Mouse (Mus musculus) forebrain, embryonic 13.5 days (tissue): ENCODE measurements at regions not wholly inside any gene's neighbourhood (a gene's known extent, or its start where the extent isn't known, plus 50 kb on each side); places are given as distances from the start of the nearest gene placed in this dataset.
A peak's percentile ranks its signal among the peaks of the same experiment; 100 is the strongest.

ENCODE experiments used
- ATAC-seq: fragments of 200-750 bp; cut with Nextera tagmentation; 2 replicates; pipeline ENCODE4 v1.8.0; 2017
- H3K27ac ChIP-seq: fragments of 300-500 bp; sonication (generic); 2 replicates; pipeline ENCODE4 v1.5.1; 2015; ENCODE audit warnings: inconsistent platforms, mild to moderate bottlenecking, moderate library complexity
- H3K27me3 ChIP-seq: fragments of 300-500 bp; sonication (generic); 2 replicates; pipeline ENCODE4 v1.6.1; 2015; ENCODE audit warnings: mild to moderate bottlenecking, inconsistent platforms
- H3K36me3 ChIP-seq: fragments of 300-500 bp; sonication (generic); 2 replicates; pipeline ENCODE4 v1.6.1; 2015; ENCODE audit warnings: mild to moderate bottlenecking, inconsistent platforms; ENCODE audit not compliant: poor library complexity, severe bottlenecking
- H3K4me1 ChIP-seq: fragments of 300-500 bp; sonication (generic); 2 replicates; pipeline ENCODE4 v1.6.1; 2015; ENCODE audit warnings: inconsistent platforms
- H3K4me2 ChIP-seq: fragments of 300-500 bp; sonication (generic); 2 replicates; pipeline ENCODE4 v1.6.1; 2015; ENCODE audit warnings: inconsistent platforms, mild to moderate bottlenecking, moderate library complexity
- H3K4me3 ChIP-seq: fragments of 300-500 bp; sonication (generic); 2 replicates; pipeline ENCODE4 v1.5.1; 2015; ENCODE audit warnings: mild to moderate bottlenecking, inconsistent platforms
- H3K9ac ChIP-seq: fragments of 300-500 bp; sonication (generic); 2 replicates; pipeline ENCODE4 v1.6.1; 2015; ENCODE audit warnings: mild to moderate bottlenecking, inconsistent platforms
- H3K9me3 ChIP-seq: fragments of 300-500 bp; sonication (generic); replicated peaks from 2 replicates; pipeline ENCODE4 v1.6.1; 2016; ENCODE audit warnings: inconsistent platforms
- WGBS: fragments of 180-500 bp; shearing (Covaris S2); methylation state at CpG from one replicate; pipeline ENCODE4 v1.1.7; 2015; 5-methylcytosine and 5-hydroxymethylcytosine counted together

GRCm38 (mm10) chr2:40258207-40258606, 1032.0 kb upstream of the Ppp6c start:
- Histone ChIP-seq H3K36me3 (no peaks in the 10 kb centered on the region), H3K4me1 (no peaks in the 10 kb centered on the region), H3K9ac (no peak overlapping the region), H3K4me2 (no peak overlapping the region), H3K27me3 (no peaks in the 10 kb centered on the region), H3K9me3 (no peaks in the 10 kb centered on the region), H3K27ac (no peak overlapping the region), H3K4me3 (no peak overlapping the region)
- no peak for ATAC-seq

GRCm38 (mm10) chr2:40249639-40250332, 1023.5 kb upstream of the Ppp6c start:
- Histone ChIP-seq H3K36me3 (no peaks in the 10 kb centered on the region), H3K27ac (no peak overlapping the region), H3K4me2 (no peak overlapping the region), H3K4me1 (no peaks in the 10 kb centered on the region), H3K27me3 (no peaks in the 10 kb centered on the region), H3K9ac (no peak overlapping the region), H3K4me3 (no peak overlapping the region), H3K9me3 (no peaks in the 10 kb centered on the region)
- no peak for ATAC-seq
- WGBS, result 50% methylated on average over 1 of the region's 1 CpGs

DNA sequence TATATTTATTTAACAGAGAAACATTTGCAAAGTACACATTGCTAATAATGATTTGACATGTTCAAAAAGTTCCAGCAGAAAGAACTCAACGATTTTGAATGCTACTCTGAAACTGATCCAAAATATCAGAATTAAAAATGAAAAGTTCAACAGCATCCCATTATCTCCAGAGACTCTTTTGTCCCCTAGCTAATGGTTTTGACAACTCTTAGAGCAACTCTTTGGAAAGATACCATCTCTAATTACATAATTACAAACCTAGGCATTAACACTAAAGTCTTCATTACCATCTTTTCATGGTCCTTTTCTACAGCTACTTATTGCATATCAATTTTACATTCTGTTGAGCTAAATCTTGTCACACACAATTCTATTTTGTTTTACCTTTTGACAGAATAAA, 997.5 kb upstream of the Ppp6c start:
- Histone ChIP-seq H3K9ac (no peak overlapping the region), H3K36me3 (no peaks in the 10 kb centered on the region), H3K9me3 (no peaks in the 10 kb centered on the region), H3K27me3 (no peaks in the 10 kb centered on the region), H3K4me1 (no peaks in the 10 kb centered on the region), H3K4me2 (no peak overlapping the region), H3K4me3 (no peak overlapping the region), H3K27ac (no peak overlapping the region)
- ATAC-seq, result peak; percentile 67; the same call in 1 of the 2 replicates
- 47% methylated on average over 1 of the region's 1 CpGs for WGBS

DNA sequence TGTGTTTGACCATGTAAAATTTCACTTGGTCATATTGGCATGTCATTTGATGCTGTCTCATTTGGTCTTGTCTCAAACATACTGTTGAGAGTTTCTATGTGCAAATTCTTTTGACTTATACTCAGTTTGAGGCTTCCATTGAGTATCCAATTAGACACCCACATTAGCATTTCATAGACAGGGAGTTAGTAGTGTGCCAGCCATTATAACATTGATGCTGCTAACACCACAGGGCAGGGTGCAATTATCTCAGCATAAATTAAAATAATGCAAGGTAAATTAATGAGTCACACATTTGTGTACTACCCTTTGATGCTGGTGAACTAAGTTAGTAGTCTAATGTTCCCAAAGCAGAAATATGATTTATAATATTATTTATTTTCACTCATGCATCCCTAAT, 997.0 kb upstream of the Ppp6c start:
- H3K36me3 ChIP-seq, result no peaks in the 10 kb centered on the region
- no peaks in the 10 kb centered on the region for H3K27me3 ChIP-seq
- H3K4me2 ChIP-seq, result no peak overlapping the region
- ATAC-seq, result peak; percentile 96
- H3K9me3 ChIP-seq, result no peaks in the 10 kb centered on the region
- no peak overlapping the region for H3K9ac ChIP-seq
- no peak overlapping the region for H3K27ac ChIP-seq
- H3K4me3 ChIP-seq, result no peak overlapping the region
- H3K4me1 ChIP-seq, result no peaks in the 10 kb centered on the region
